Mouse (Mus musculus) stomach, postnatal 0 days (tissue): ENCODE results near the gene Clock. TPM values are rescaled to one million over a fixed set of nuclear protein-coding genes. Genes with fewer than 3 reads are reported as not detected.
A peak's percentile ranks its signal among the peaks of the same experiment; 100 is the strongest.

ENCODE experiments used
- ATAC-seq: fragments of 200-750 bp; cut with Nextera tagmentation; 2 replicates; pipeline ENCODE4 v1.8.0; 2017; ENCODE audit not compliant: low FRiP score, low TSS enrichment
- DNase-seq: peaks from one replicate; pipeline ENCODE4 v3.0.0-alpha.2; 2016; ENCODE audit warnings: low spot score
- H3K27ac ChIP-seq: fragments of 300-500 bp; sonication (generic); replicated peaks from 2 replicates; pipeline ENCODE4 v1.5.1; 2014; ENCODE audit warnings: mild to moderate bottlenecking, control low read depth
- H3K27me3 ChIP-seq: fragments of 300-500 bp; sonication (generic); 2 replicates; pipeline ENCODE4 v1.6.1; 2014; ENCODE audit warnings: low read length; ENCODE audit not compliant: control insufficient read depth, insufficient read depth
- H3K36me3 ChIP-seq: fragments of 300-500 bp; sonication (generic); 2 replicates; pipeline ENCODE4 v1.6.1; 2014; ENCODE audit warnings: low read length, mixed read lengths; ENCODE audit not compliant: control insufficient read depth, insufficient read depth
- H3K4me1 ChIP-seq: fragments of 300-500 bp; sonication (generic); replicated peaks from 2 replicates; pipeline ENCODE4 v1.6.1; 2014; ENCODE audit warnings: antibody characterized with exemption; ENCODE audit not compliant: control insufficient read depth, insufficient read depth
- H3K4me2 ChIP-seq: fragments of 300-500 bp; sonication (generic); replicated peaks from 2 replicates; pipeline ENCODE4 v1.6.1; 2014; ENCODE audit warnings: low read depth, mild to moderate bottlenecking, control low read depth, moderate library complexity
- H3K4me3 ChIP-seq: fragments of 300-500 bp; sonication (generic); 2 replicates; pipeline ENCODE4 v1.5.1; 2014; ENCODE audit warnings: low read depth, low read length, control low read depth
- H3K9ac ChIP-seq: fragments of 300-500 bp; sonication (generic); 2 replicates; pipeline ENCODE4 v1.6.1; 2014; ENCODE audit warnings: mild to moderate bottlenecking, low read length, control low read depth, mixed read lengths
- H3K9me3 ChIP-seq: fragments of 300-500 bp; sonication (generic); 2 replicates; pipeline ENCODE4 v1.6.1; 2016; ENCODE audit warnings: low read length; ENCODE audit not compliant: control insufficient read depth
- CTCF ChIP-seq: IDR thresholded peaks from 2 replicates; pipeline ENCODE4 v1.5.1; 2016; ENCODE audit warnings: antibody characterized with exemption, low read depth, mild to moderate bottlenecking, moderate library complexity
- EP300 ChIP-seq: optimal IDR thresholded peaks from 2 replicates; pipeline ENCODE3; 2016; ENCODE audit warnings: antibody characterized with exemption
- WGBS: fragments of 180-500 bp; shearing (Covaris S2); extraction: QIAGEN DNeasy Blood & Tissue Kit; methylation state at CpG from one replicate; pipeline ENCODE4 v1.1.7; 2014; 5-methylcytosine and 5-hydroxymethylcytosine counted together
- polyA plus RNA-seq: library from polyadenylated mRNA; unstranded; fragments of >200 nt; fragmentation: Nextera tagmentation; extraction: Ambion mirVana; gene quantifications from 2 replicates; pipeline ENCODE4 v1.2.1, GENCODE M21; 2015

Clock gene
- polyA plus RNA-seq, 1 experiment from 2014 or later = 6.7 TPM

DNA sequence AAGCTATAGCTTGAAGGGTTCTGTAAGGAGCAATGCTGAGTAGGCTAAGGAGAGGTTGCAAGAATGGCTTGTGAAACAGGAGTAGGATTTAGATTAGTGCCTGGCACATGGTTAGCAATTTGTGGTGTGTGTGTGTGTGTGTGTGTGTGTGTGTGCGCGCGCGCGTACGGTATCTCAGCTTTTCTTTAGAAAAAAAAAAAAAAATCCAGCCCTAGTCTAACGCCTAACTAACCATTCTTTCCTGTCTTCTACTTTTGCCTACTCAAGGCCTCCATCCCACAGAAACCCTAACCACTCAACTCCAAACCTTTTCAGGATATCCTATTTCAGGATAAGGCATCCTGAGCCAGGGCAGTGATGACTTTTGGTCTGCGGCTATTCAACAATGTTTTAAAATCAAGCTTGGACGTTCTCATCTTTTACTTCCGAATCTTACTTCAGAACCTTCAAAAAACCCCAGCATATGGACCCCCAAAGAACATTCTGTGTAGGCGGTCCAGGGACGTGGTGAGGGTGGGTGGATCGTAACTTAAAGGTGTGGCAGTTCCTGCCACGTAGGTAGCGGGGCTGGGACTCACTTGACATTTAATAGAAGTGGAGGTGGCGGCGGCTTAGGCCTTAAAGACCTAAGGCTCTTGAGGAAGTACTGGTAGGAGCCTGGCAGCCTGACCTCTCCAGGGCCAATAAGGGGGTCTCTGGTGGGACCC is 121.4 kb downstream of the Clock start:
- no peaks in the 10 kb centered on the region for H3K36me3 ChIP-seq
- H3K4me2 ChIP-seq = peak overlapping the region; percentile 45
- TF ChIP-seq CTCF (no peak), EP300 (no peak)
- peak; percentile 68 for ATAC-seq
- WGBS = 33% methylated on average over 17 of the region's 17 CpGs
- no peak for DNase-seq
- H3K27me3 ChIP-seq = no peaks in the 10 kb centered on the region
- no peak overlapping the region for H3K9ac ChIP-seq
- no peak overlapping the region for H3K27ac ChIP-seq
- H3K4me1 ChIP-seq = peaks cover 3% of the 10 kb centered on the region; the same call in 1 of the 2 replicates
- no peaks in the 10 kb centered on the region for H3K9me3 ChIP-seq
- H3K4me3 ChIP-seq = peak overlapping the region; percentile 91

DNA sequence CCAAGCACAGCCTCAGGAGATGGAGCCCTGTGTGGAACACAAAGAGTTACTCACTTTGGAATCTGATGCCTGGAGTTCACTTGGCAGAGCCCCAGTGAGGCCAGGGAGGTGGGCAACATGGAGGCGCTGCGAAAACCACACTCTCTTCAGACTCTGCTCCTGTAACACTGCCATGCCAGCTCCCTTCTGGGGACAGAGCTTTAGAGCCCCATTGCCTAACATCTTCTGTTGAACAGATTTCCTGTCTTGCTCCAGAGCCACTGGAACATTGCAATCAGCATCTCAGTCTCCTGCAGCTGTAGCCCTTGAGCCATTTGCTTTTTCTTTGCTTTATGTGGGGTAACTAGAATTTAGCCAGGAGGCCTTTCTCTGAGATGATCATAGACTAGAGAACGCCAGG is 122.3 kb downstream of the Clock start:
- Histone ChIP-seq H3K9me3 (no peaks in the 10 kb centered on the region), H3K36me3 (no peaks in the 10 kb centered on the region), H3K4me2 (no peak overlapping the region), H3K4me3 (no peak overlapping the region), H3K9ac (no peak overlapping the region), H3K4me1 (peaks cover 3% of the 10 kb centered on the region; the same call in 1 of the 2 replicates), H3K27me3 (no peaks in the 10 kb centered on the region), H3K27ac (no peak overlapping the region)
- ATAC-seq (no peak), DNase-seq (no peak)
- TF ChIP-seq EP300 = no peak
- no peak for TF ChIP-seq CTCF
- WGBS = 65% methylated on average over 3 of the region's 3 CpGs

DNA sequence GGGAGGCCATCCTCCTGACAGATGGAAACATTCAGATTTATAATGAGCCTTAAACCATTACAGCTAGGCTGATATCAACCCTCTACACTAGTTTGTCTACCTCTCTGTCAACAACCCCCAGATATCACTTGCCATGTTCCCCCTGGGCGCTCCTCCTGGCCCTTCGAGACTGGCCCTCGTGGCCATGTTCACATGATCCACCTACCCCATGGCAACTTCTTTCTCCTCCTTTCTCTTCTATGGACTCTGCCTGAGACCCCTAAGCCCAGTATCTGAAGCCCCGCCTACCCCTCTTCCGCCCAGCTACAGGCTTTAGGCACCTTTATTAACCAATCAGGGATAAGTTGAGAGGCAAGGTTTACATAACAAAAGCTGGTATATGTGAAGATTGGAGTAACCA is 124.8 kb downstream of the Clock start:
- ATAC-seq (no peak), DNase-seq (no peak)
- Histone ChIP-seq H3K27me3 (no peaks in the 10 kb centered on the region), H3K9me3 (no peaks in the 10 kb centered on the region), H3K4me1 (peaks cover 3% of the 10 kb centered on the region; the same call in 1 of the 2 replicates), H3K4me3 (no peak overlapping the region), H3K36me3 (no peaks in the 10 kb centered on the region), H3K9ac (no peak overlapping the region), H3K27ac (no peak overlapping the region), H3K4me2 (no peak overlapping the region)
- WGBS = 87% methylated on average over 5 of the region's 5 CpGs
- TF ChIP-seq CTCF (no peak), EP300 (no peak)

DNA sequence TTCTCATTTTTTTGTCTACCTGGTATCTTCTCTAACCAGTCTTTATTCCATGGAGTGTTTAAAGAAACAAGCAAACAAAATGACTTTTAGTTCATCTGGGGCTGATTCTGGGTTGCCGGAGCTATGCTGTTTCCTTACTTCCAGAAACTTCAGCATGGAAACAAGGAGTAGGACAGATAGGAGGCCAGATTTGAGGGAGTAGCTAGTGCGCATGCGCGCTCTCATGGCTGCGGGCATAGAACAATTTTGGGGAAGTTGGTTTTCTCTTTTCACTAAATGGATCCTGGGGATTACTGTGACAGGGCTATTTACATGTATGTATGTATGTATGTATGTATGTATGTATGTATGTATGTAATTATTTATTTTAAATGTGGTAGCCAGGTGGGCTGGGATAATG is 125.4 kb downstream of the Clock start:
- Histone ChIP-seq H3K27me3 (no peaks in the 10 kb centered on the region), H3K27ac (no peak overlapping the region), H3K4me2 (no peak overlapping the region), H3K4me1 (peaks cover 3% of the 10 kb centered on the region; the same call in 1 of the 2 replicates), H3K4me3 (no peak overlapping the region), H3K9me3 (no peaks in the 10 kb centered on the region), H3K9ac (no peak overlapping the region), H3K36me3 (no peaks in the 10 kb centered on the region)
- WGBS = 91% methylated on average over 5 of the region's 5 CpGs
- ATAC-seq = no peak
- TF ChIP-seq EP300 (no peak), CTCF (no peak)
- DNase-seq = no peak

DNA sequence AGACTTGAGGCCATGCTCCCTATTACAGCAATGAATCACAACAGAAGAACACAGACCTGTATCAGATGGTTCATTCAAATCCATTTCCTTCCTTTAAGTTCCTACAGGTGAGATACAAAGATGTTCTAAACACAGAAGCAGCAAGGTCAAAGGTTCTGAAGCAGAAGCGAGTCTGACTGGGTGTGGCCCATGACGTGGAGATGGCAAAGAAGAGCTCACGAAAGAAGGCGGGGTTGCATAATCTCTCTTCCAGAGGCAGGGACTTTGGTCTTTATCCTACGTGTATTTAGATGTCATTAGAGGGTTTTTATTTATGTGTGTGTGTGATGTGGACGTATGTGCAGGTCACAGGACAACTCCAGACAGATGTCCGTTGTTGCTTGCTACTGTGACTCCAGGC is 126.9 kb downstream of the Clock start:
- DNase-seq = no peak
- Histone ChIP-seq H3K27ac (no peak overlapping the region), H3K9me3 (no peaks in the 10 kb centered on the region), H3K4me1 (peaks cover 3% of the 10 kb centered on the region; the same call in 1 of the 2 replicates), H3K27me3 (no peaks in the 10 kb centered on the region), H3K4me2 (no peak overlapping the region), H3K36me3 (no peaks in the 10 kb centered on the region), H3K9ac (no peak overlapping the region), H3K4me3 (no peak overlapping the region)
- WGBS = 48% methylated on average over 7 of the region's 7 CpGs
- no peak for ATAC-seq
- TF ChIP-seq EP300 = no peak

DNA sequence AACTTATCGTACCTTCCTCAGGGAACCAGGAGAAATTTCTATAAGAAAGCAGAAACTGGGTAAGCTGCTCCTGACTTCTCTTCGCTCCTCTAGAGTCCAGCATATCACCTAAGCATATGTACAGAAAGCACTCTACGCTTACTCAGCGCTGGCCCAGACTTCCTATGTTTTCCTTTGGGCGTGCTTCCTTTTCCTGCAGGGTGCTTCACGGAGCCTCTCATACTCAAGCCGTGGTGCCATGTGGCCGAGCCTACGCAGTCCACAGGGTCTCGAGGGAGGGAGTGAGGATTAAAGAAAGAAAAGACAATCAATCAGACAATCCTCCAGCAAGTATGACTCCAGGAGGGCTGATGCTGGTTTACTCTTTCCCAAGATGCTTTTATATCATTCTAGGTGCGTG is 127.8 kb downstream of the Clock start:
- no peak for TF ChIP-seq EP300
- TF ChIP-seq CTCF = no peak
- no peaks in the 10 kb centered on the region for H3K9me3 ChIP-seq
- no peak overlapping the region for H3K4me3 ChIP-seq
- no peak overlapping the region for H3K4me2 ChIP-seq
- 58% methylated on average over 11 of the region's 11 CpGs for WGBS
- no peak overlapping the region for H3K9ac ChIP-seq
- peak; percentile 30 for DNase-seq
- peak; percentile 72; the same call in 1 of the 2 replicates for ATAC-seq
- H3K27me3 ChIP-seq = no peaks in the 10 kb centered on the region
- peaks cover 3% of the 10 kb centered on the region; the same call in 1 of the 2 replicates for H3K4me1 ChIP-seq
- H3K36me3 ChIP-seq = no peaks in the 10 kb centered on the region
- 0 out of 2 replicates have a peak overlapping the region, but pooled peaks have one; percentile 13 for H3K27ac ChIP-seq
